Mouse (Mus musculus): Measurements from ENCODE around the gene Gm16485. TPM values are rescaled to one million over a fixed set of nuclear protein-coding genes. Genes with fewer than 3 reads are reported as not detected.

Gm16485 gene
- total RNA-seq (2015) (not detected in 2 replicates), total RNA-seq (2017) (not detected in 2 replicates)

GRCm38 (mm10) chr9:8971491-8971890 lies at the start of gene Gm16485:
Gm16485 (plus strand) TSS chr9:8971791.
- no peak for ATAC-seq (ENCODE audit: poor library complexity, severe bottlenecking)

GRCm38 (mm10) chr9:8927561-8927960 lies 44.0 kb upstream of the Gm16485 start:
- no peak for ATAC-seq (ENCODE audit: poor library complexity, severe bottlenecking)

DNA sequence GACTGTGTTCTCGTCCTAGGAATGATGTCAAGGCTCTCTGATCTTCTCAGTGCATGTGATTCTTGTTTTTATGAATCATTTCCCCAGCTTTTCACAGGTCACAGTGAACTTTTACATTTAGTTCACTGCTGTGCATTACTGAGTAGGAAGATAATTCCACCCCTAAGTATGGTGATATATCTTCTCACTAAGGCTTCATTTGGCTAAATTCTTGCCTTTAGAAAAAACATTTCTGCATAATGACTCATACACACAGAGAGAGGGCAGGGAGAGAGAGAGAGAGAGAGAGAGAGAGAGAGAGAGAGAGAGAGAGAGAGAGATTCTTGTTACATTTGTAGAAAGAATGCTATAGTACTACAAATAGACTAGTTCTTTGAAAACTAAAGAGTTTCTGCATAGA lies 33.8 kb upstream of the Gm16485 start:
- no peak for ATAC-seq (ENCODE audit: poor library complexity, severe bottlenecking)

DNA sequence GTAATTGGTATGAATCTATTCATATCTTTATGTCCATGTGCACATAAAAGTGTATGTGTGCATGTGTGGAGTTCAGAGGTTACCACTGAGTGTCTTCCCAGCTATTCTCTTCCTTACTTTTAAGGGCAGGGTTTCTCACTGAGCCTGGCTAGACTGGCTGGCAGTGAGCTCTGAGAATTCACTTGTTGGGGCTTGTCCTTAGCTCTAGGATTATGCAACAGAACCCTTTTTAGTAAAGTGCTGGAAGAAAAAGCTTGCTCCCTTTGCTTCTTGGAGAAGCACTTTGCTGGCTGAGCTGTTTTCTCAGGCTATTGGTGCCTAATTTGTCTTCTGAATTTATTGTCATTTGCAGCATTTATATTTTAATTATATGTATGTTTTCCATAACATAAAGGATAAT lies 18.3 kb upstream of the Gm16485 start:
- ATAC-seq (ENCODE audit: poor library complexity, severe bottlenecking) = no peak

- no peak for ATAC-seq (ENCODE audit: poor library complexity, severe bottlenecking)
These were observed 7.0 kb upstream of the Gm16485 start for GRCm38 (mm10) chr9:8964512-8965133.

- no peak for ATAC-seq (ENCODE audit: poor library complexity, severe bottlenecking)
These were observed 1.4 kb upstream of the Gm16485 start for GRCm38 (mm10) chr9:8970240-8970639.

GRCm38 (mm10) chr9:8977775-8978174 lies 6.2 kb downstream of the Gm16485 start:
- ATAC-seq (ENCODE audit: poor library complexity, severe bottlenecking) = no peak

- ATAC-seq (ENCODE audit: poor library complexity, severe bottlenecking) = no peak
These were observed 10.7 kb downstream of the Gm16485 start for GRCm38 (mm10) chr9:8982315-8982714.

- ATAC-seq (ENCODE audit: poor library complexity, severe bottlenecking) = no peak
These were observed 24.9 kb downstream of the Gm16485 start for GRCm38 (mm10) chr9:8996494-8996893.

DNA sequence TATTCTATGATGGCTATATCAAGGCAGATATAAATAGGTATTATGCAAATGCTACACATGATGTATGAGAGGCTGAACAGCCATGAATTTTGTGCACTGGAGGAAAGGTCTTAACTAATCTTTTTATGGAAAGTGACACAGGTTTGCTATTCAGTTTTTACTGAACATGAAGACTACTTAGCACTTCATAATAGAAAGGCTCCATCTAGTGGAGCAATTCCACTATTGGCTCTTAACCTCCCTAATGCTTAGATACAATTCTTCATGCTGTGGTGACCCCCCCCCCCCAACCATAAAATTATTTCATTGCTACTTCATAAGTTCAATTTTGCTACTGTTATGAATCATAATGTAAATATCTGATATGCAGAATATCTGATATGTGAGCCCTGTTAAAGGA lies 29.6 kb downstream of the Gm16485 start:
- ATAC-seq (ENCODE audit: poor library complexity, severe bottlenecking) = no peak

- no peak for ATAC-seq (ENCODE audit: poor library complexity, severe bottlenecking)
These were observed 43.5 kb downstream of the Gm16485 start for GRCm38 (mm10) chr9:9015108-9015507.

Other genes with a start within 250 kb of the Gm16485 start
- not detected in 2 replicates for gene Pgr, start 72.0 kb upstream of the Gm16485 start, total RNA-seq (2015)
- not detected in 2 replicates for gene Pgr, start 72.0 kb upstream of the Gm16485 start, total RNA-seq (2017)